Mouse (Mus musculus): Measurements from ENCODE around the gene Rasgrf2. TPM values are rescaled to one million over a fixed set of nuclear protein-coding genes. Genes with fewer than 3 reads are reported as not detected.

The Rasgrf2 gene
- total RNA-seq, 2 experiments from 2014 or later = 1.6 to 1.9 TPM

GRCm38 (mm10) chr13:91974154-91974553 is 157.3 kb downstream of the Rasgrf2 start:
- no peak for DNase-seq
- intact Hi-C loops (cut with DNase I; ENCODE audit: low total_unique reads) = no loop called here

- intact Hi-C loops (cut with DNase I; ENCODE audit: low total_unique reads) = no loop called here
- no peak for DNase-seq
These were observed 160.2 kb downstream of the Rasgrf2 start for GRCm38 (mm10) chr13:91971246-91971645.

- intact Hi-C loops (cut with DNase I; ENCODE audit: low total_unique reads) = no loop called here
- DNase-seq = no peak
These were observed 175.0 kb downstream of the Rasgrf2 start for GRCm38 (mm10) chr13:91956474-91956873.

GRCm38 (mm10) chr13:91955646-91956045 is 175.8 kb downstream of the Rasgrf2 start:
- DNase-seq = no peak

GRCm38 (mm10) chr13:91955175-91955574 is 176.3 kb downstream of the Rasgrf2 start:
- intact Hi-C loops (cut with DNase I; ENCODE audit: low total_unique reads) = no loop called here
- DNase-seq = no peak

More at GRCm38 (mm10) chr13:91955646-91956045, 175.8 kb downstream of the Rasgrf2 start:
- intact Hi-C loops (cut with DNase I; ENCODE audit: low total_unique reads) = no loop called here

- intact Hi-C loops (cut with DNase I; ENCODE audit: low total_unique reads) = no loop called here
- no peak for DNase-seq
These were observed 191.3 kb downstream of the Rasgrf2 start for GRCm38 (mm10) chr13:91940113-91940512.

- intact Hi-C loops (cut with DNase I; ENCODE audit: low total_unique reads) = no loop called here
These were observed 192.6 kb downstream of the Rasgrf2 start for GRCm38 (mm10) chr13:91938826-91939225.

GRCm38 (mm10) chr13:91937232-91937631 is 194.2 kb downstream of the Rasgrf2 start:
- no peak for DNase-seq
- intact Hi-C loops (cut with DNase I; ENCODE audit: low total_unique reads) = no loop called here

More at GRCm38 (mm10) chr13:91938826-91939225, 192.6 kb downstream of the Rasgrf2 start:
- DNase-seq = no peak

- intact Hi-C loops (cut with DNase I; ENCODE audit: low total_unique reads) = no loop called here
- no peak for DNase-seq
These were observed 199.3 kb downstream of the Rasgrf2 start for GRCm38 (mm10) chr13:91932122-91932521.

- intact Hi-C loops (cut with DNase I; ENCODE audit: low total_unique reads) = no loop called here
These were observed 201.3 kb downstream of the Rasgrf2 start for GRCm38 (mm10) chr13:91929943-91930726.

GRCm38 (mm10) chr13:91928605-91929389 is 202.7 kb downstream of the Rasgrf2 start:
- intact Hi-C loops (cut with DNase I; ENCODE audit: low total_unique reads) = no loop called here
- DNase-seq = no peak

More at GRCm38 (mm10) chr13:91929943-91930726, 201.3 kb downstream of the Rasgrf2 start:
- no peak for DNase-seq

GRCm38 (mm10) chr13:91921010-91921409 is 210.4 kb downstream of the Rasgrf2 start:
- no peak for DNase-seq
- intact Hi-C loops (cut with DNase I; ENCODE audit: low total_unique reads) = no loop called here

GRCm38 (mm10) chr13:91918764-91919163 is 212.7 kb downstream of the Rasgrf2 start:
- no peak for DNase-seq
- intact Hi-C loops (cut with DNase I; ENCODE audit: low total_unique reads) = no loop called here

- DNase-seq = no peak
- intact Hi-C loops (cut with DNase I; ENCODE audit: low total_unique reads) = no loop called here
These were observed 213.6 kb downstream of the Rasgrf2 start for GRCm38 (mm10) chr13:91917835-91918234.

- intact Hi-C loops (cut with DNase I; ENCODE audit: low total_unique reads) = no loop called here
- no peak for DNase-seq
These were observed 215.1 kb downstream of the Rasgrf2 start for GRCm38 (mm10) chr13:91916308-91916707.

GRCm38 (mm10) chr13:91915582-91916239 is 215.7 kb downstream of the Rasgrf2 start:
- intact Hi-C loops (cut with DNase I; ENCODE audit: low total_unique reads) = no loop called here
- no peak for DNase-seq

GRCm38 (mm10) chr13:91915192-91915581 is 216.3 kb downstream of the Rasgrf2 start:
- intact Hi-C loops (cut with DNase I; ENCODE audit: low total_unique reads) = no loop called here
- no peak for DNase-seq

- intact Hi-C loops (cut with DNase I; ENCODE audit: low total_unique reads) = no loop called here
- DNase-seq = no peak
These were observed 219.8 kb downstream of the Rasgrf2 start for GRCm38 (mm10) chr13:91911652-91912051.

GRCm38 (mm10) chr13:91911211-91911610 is 220.2 kb downstream of the Rasgrf2 start:
- DNase-seq = no peak
- intact Hi-C loops (cut with DNase I; ENCODE audit: low total_unique reads) = no loop called here
